Mouse (Mus musculus) liver, embryonic 14.5 days (tissue): Measurements from ENCODE around the gene Sumf1. TPM values are rescaled to one million over a fixed set of nuclear protein-coding genes. Genes with fewer than 3 reads are reported as not detected.

Experiments
- ATAC-seq: fragments of 200-750 bp; cut with Nextera tagmentation; 2 replicates; pipeline ENCODE4 v1.8.0; 2017; ENCODE audit warnings: moderate number of reproducible peaks, mild to moderate bottlenecking, moderate library complexity; ENCODE audit not compliant: insufficient read depth
- DNase-seq, 3 experiments: peaks; one replicate each; pipeline ENCODE4 v3.0.0-alpha.2; 2012 to 2013; ENCODE audit warnings: low read depth in 3 of 3, low spot score in 3 of 3
- H3K27ac ChIP-seq: fragments of 300-500 bp; sonication (generic); 2 replicates; pipeline ENCODE4 v1.5.1; 2014; ENCODE audit warnings: moderate library complexity, mild to moderate bottlenecking, control low read depth, inconsistent platforms
- H3K27me3 ChIP-seq: fragments of 300-500 bp; sonication (generic); 2 replicates; pipeline ENCODE4 v1.6.1; 2014; ENCODE audit warnings: mild to moderate bottlenecking, low read length, moderate library complexity; ENCODE audit not compliant: control insufficient read depth, insufficient read depth
- H3K36me3 ChIP-seq: fragments of 300-500 bp; sonication (generic); replicated peaks from 2 replicates; pipeline ENCODE4 v1.6.1; 2014; ENCODE audit warnings: low read depth; ENCODE audit not compliant: control insufficient read depth, insufficient read depth
- H3K4me1 ChIP-seq, 2 experiments: fragments of 200-500 bp in 1 of 2; fragments of 300-500 bp in 1 of 2; sonication (generic) in 1 of 2; replicated peaks; 2 replicates each; pipeline ENCODE4 v1.6.1; 2012 to 2014; ENCODE audit warnings: antibody characterized with exemption in 1 of 2, inconsistent platforms in 1 of 2, low read length in 1 of 2; ENCODE audit not compliant: control insufficient read depth in 2 of 2, insufficient read depth in 2 of 2
- H3K4me2 ChIP-seq: fragments of 300-500 bp; sonication (generic); 2 replicates; pipeline ENCODE4 v1.6.1; 2014; ENCODE audit warnings: low read depth, mild to moderate bottlenecking, control low read depth, moderate library complexity
- H3K4me3 ChIP-seq, 2 experiments: fragments of 200-500 bp in 1 of 2; fragments of 300-500 bp in 1 of 2; sonication (generic) in 1 of 2; 2 replicates each; pipeline ENCODE4 v1.5.1; 2012 to 2014; ENCODE audit warnings: low read depth in 2 of 2, low read length in 2 of 2, mild to moderate bottlenecking in 2 of 2, control low read depth in 1 of 2, inconsistent platforms in 1 of 2, moderate library complexity in 1 of 2; ENCODE audit not compliant: insufficient read depth in 1 of 2
- H3K9ac ChIP-seq: fragments of 300-500 bp; sonication (generic); replicated peaks from 2 replicates; pipeline ENCODE4 v1.6.1; 2014; ENCODE audit warnings: mild to moderate bottlenecking, control low read depth, moderate library complexity
- H3K9me3 ChIP-seq: fragments of 300-500 bp; sonication (generic); 2 replicates; pipeline ENCODE4 v1.6.1; 2016; ENCODE audit warnings: low read length, mixed read lengths; ENCODE audit not compliant: control insufficient read depth
- CTCF ChIP-seq: IDR thresholded peaks from 2 replicates; pipeline ENCODE4 v1.5.1; 2016; ENCODE audit warnings: antibody characterized with exemption, low read depth, control low read depth
- EP300 ChIP-seq: IDR thresholded peaks from 2 replicates; pipeline ENCODE4 v1.6.1; 2016; ENCODE audit warnings: antibody characterized with exemption, low read depth
- WGBS: fragments of 180-500 bp; shearing (Covaris S2); extraction: QIAGEN DNeasy Blood & Tissue Kit; methylation state at CpG from one replicate; pipeline ENCODE4 v1.1.7; 2014; ENCODE audit not compliant: insufficient replicate concordance; 5-methylcytosine and 5-hydroxymethylcytosine counted together
- polyA plus RNA-seq, 2 experiments: library from polyadenylated mRNA; depleted of rRNA in 1 of 2; stranded (reverse) in 1 of 2; unstranded in 1 of 2; fragments of >200 nt; fragmentation: Nextera tagmentation in 1 of 2; extraction: Ambion mirVana in 1 of 2; gene quantifications; 2 replicates each; pipeline versions ENCODE4 v1.2.1 to v1.2.3; 2012 to 2014

Gene Sumf1
- polyA plus RNA-seq, 2 experiments = 5.4 to 8.2 TPM

DNA sequence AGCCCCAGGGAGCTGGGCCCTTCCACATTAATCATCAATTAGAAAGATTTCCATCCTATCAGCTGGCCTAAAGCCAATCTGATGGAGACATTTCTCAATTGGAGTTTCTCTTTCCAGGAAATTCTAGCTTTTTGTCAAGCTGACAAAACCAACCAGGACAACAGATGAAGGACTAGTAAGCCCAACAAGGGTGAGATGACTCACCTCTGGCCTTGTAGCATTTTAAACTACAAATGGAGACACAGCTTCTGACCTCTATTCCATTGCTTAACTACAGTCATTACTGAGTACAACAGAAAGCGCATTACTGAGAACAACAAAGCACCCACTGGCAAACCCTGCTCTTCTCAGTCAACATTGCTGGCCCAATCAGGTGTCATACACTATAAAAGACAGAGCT, 49.1 kb downstream of the Sumf1 start:
- Histone ChIP-seq H3K9ac (no peak overlapping the region), H3K4me3 (no peak overlapping the region), H3K4me2 (no peak overlapping the region), H3K36me3 (no peaks in the 10 kb centered on the region), H3K27ac (no peak overlapping the region), H3K4me1 (no peaks in the 10 kb centered on the region), H3K9me3 (no peaks in the 10 kb centered on the region), H3K27me3 (no peaks in the 10 kb centered on the region)
- ATAC-seq = no peak
- WGBS = 76% methylated on average over 1 of the region's 1 CpGs
- TF ChIP-seq CTCF (no peak), EP300 (no peak)
- DNase-seq = no peak

DNA sequence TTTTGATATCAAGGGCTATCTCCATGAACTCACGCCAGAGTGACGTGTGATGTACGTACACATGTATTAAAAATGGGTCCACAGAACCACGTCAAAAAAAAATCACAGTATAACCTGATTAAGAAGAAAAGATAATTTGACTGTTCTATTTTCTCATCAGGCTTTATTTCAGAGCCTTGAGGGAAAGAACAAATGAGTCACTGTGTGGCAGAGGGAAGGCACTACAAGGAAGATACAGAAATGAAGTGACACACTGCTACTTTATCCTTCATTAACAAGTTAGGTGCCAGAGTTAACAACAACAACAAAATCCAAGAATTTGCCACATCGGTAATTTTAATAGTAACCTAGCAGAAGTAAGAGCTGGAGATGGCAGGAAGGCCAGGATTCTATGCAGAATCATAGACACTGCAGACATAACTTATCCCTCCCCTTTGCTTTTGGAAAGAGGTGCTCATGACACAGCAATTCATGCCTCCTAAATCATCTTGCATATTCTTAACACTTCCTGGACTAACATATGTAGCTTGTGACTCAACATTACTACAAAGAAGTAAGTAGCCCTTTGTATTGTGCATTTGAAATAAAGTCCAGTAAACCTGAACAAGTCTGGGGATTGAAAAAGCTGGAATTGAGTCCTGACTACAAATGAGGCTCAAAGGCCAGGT, 53.0 kb downstream of the Sumf1 start:
- Histone ChIP-seq H3K36me3 (no peaks in the 10 kb centered on the region), H3K27ac (no peak overlapping the region), H3K4me2 (no peak overlapping the region), H3K4me1 (no peaks in the 10 kb centered on the region), H3K9ac (no peak overlapping the region), H3K4me3 (no peak overlapping the region), H3K27me3 (no peaks in the 10 kb centered on the region), H3K9me3 (no peaks in the 10 kb centered on the region)
- 75% methylated on average over 5 of the region's 5 CpGs for WGBS
- ATAC-seq (no peak), DNase-seq (no peak)
- TF ChIP-seq EP300 = no peak
- TF ChIP-seq CTCF = no peak

DNA sequence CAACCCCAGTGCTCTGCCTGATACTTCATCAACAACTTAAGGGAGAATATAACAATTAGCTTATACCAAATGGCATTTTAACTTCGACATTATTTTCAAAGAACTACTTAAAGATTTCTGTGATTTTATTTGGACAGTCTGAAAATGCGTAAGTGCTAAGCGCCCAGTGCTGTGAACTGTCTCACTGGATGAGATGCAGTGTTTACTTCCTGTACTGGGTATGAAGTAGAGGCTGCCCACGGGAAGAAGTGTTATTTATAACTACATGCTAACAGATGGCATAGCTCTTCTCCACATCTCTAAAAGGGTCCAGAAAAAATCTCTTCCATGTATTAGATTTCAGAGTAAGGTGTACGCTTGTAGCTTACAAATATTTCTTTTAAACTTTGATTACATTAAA, 54.7 kb downstream of the Sumf1 start:
- no peak overlapping the region for H3K9ac ChIP-seq
- WGBS = 64% methylated on average over 5 of the region's 5 CpGs
- no peak overlapping the region for H3K27ac ChIP-seq
- TF ChIP-seq EP300 (no peak), CTCF (no peak)
- DNase-seq (no peak), ATAC-seq (no peak)
- H3K4me1 ChIP-seq = no peaks in the 10 kb centered on the region
- H3K4me3 ChIP-seq = no peak overlapping the region
- H3K27me3 ChIP-seq = no peaks in the 10 kb centered on the region
- H3K36me3 ChIP-seq = no peaks in the 10 kb centered on the region
- H3K9me3 ChIP-seq = no peaks in the 10 kb centered on the region
- no peak overlapping the region for H3K4me2 ChIP-seq

DNA sequence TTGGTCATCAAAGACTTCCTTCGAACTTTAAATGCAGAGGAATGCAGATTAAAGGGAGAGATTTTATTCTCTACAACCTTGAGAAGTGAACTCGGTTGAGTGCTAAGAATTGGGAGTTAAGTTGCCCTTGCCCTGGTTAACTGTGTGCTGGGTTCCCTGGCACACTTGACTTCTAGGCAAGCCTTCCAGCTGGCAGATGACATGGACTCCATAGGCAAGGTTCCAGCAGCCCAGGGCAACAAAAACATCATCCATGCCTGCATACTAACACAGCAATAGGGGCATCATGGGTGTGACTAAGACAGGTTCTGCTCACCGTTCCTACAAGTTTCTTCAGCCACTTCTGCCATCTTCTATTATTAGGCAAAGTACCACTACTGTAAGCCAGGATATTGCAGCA, 58.8 kb downstream of the Sumf1 start:
- Histone ChIP-seq H3K9ac (no peak overlapping the region), H3K27ac (no peak overlapping the region), H3K4me3 (no peak overlapping the region), H3K4me1 (no peaks in the 10 kb centered on the region), H3K4me2 (no peak overlapping the region), H3K9me3 (no peaks in the 10 kb centered on the region), H3K36me3 (no peaks in the 10 kb centered on the region), H3K27me3 (no peaks in the 10 kb centered on the region)
- TF ChIP-seq EP300 = no peak
- WGBS = 68% methylated on average over 3 of the region's 3 CpGs
- ATAC-seq (no peak), DNase-seq (no peak)

DNA sequence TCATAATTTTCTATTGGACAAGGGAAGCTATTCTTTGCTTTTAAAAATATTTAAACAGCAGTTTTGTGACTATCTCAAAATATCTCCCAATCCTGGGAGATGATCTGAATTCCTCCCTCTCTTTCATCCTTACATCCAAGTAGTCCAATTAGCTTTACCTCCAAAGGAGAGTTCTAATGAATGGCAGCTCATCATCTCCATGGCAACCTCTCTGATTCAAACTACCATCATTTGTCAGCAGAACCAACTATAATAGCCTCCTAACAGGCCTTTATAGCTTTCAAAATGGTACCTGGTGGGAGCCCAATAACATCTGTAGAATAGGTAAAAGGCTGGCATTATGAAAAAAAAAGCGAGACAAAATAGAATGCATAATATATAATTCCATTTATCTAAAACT, 59.9 kb downstream of the Sumf1 start:
- WGBS = 71% methylated on average over 1 of the region's 1 CpGs
- Histone ChIP-seq H3K27ac (no peak overlapping the region), H3K9me3 (no peaks in the 10 kb centered on the region), H3K4me3 (no peak overlapping the region), H3K4me2 (no peak overlapping the region), H3K4me1 (no peaks in the 10 kb centered on the region), H3K9ac (no peak overlapping the region), H3K36me3 (no peaks in the 10 kb centered on the region), H3K27me3 (no peaks in the 10 kb centered on the region)
- ATAC-seq (no peak), DNase-seq (no peak)
- TF ChIP-seq EP300 = no peak
- no peak for TF ChIP-seq CTCF
